Mouse (Mus musculus) neural tube, embryonic 11.5 days (tissue): ENCODE results near the gene Olfr819. TPM values are rescaled to one million over a fixed set of nuclear protein-coding genes. Genes with fewer than 3 reads are reported as not detected.
A peak's percentile ranks its signal among the peaks of the same experiment; 100 is the strongest.
"Not testable (repeated sequence)": the region's sequence is repeated elsewhere in the genome, so short reads cannot be mapped to it uniquely, and the experiment has no call there.

Experiments used
- ATAC-seq: fragments of 200-750 bp; cut with Nextera tagmentation; 2 replicates; pipeline ENCODE4 v1.8.0; 2017; ENCODE audit warnings: moderate number of reproducible peaks, mild to moderate bottlenecking, moderate TSS enrichment, moderate library complexity; ENCODE audit not compliant: insufficient read depth, low FRiP score, low TSS enrichment
- DNase-seq: peaks from one replicate; pipeline ENCODE4 v3.0.0-alpha.2; 2015; ENCODE audit warnings: low spot score
- H3K27ac ChIP-seq: fragments of 300-500 bp; sonication (generic); 2 replicates; pipeline ENCODE4 v1.5.1; 2014; ENCODE audit warnings: low read depth, mild to moderate bottlenecking, low read length
- H3K27me3 ChIP-seq: fragments of 300-500 bp; sonication (generic); 2 replicates; pipeline ENCODE4 v1.6.1; 2014; ENCODE audit warnings: mild to moderate bottlenecking, low read length, mixed read lengths; ENCODE audit not compliant: control insufficient read depth, insufficient read depth
- H3K36me3 ChIP-seq: fragments of 300-500 bp; sonication (generic); 2 replicates; pipeline ENCODE4 v1.6.1; 2014; ENCODE audit warnings: mild to moderate bottlenecking, low read length, moderate library complexity, mixed read lengths; ENCODE audit not compliant: control insufficient read depth, insufficient read depth
- H3K4me1 ChIP-seq: fragments of 300-500 bp; sonication (generic); 2 replicates; pipeline ENCODE4 v1.6.1; 2014; ENCODE audit warnings: low read length, mixed read lengths; ENCODE audit not compliant: control insufficient read depth, insufficient read depth
- H3K4me2 ChIP-seq: fragments of 300-500 bp; sonication (generic); 2 replicates; pipeline ENCODE4 v1.6.1; 2014; ENCODE audit warnings: low read depth, mild to moderate bottlenecking, moderate library complexity
- H3K4me3 ChIP-seq: fragments of 300-500 bp; sonication (generic); 2 replicates; pipeline ENCODE4 v1.5.1; 2014; ENCODE audit warnings: low read depth, low read length
- H3K9ac ChIP-seq: fragments of 300-500 bp; sonication (generic); 2 replicates; pipeline ENCODE4 v1.6.1; 2014; ENCODE audit warnings: mild to moderate bottlenecking, low read length
- H3K9me3 ChIP-seq: fragments of 300-500 bp; sonication (generic); 2 replicates; pipeline ENCODE4 v1.6.1; 2016; ENCODE audit warnings: low read length; ENCODE audit not compliant: control insufficient read depth
- WGBS: fragments of 180-500 bp; shearing (Covaris S2); extraction: QIAGEN DNeasy Blood & Tissue Kit; methylation state at CpG from one replicate; pipeline ENCODE4 v1.1.7; 2014; 5-methylcytosine and 5-hydroxymethylcytosine counted together
- polyA plus RNA-seq: library from polyadenylated mRNA; unstranded; fragments of >200 nt; fragmentation: Nextera tagmentation; extraction: Ambion mirVana; gene quantifications from 2 replicates; pipeline ENCODE4 v1.2.1, GENCODE M21; 2014

Olfr819 gene
- polyA plus RNA-seq: not detected in 2 replicates

DNA sequence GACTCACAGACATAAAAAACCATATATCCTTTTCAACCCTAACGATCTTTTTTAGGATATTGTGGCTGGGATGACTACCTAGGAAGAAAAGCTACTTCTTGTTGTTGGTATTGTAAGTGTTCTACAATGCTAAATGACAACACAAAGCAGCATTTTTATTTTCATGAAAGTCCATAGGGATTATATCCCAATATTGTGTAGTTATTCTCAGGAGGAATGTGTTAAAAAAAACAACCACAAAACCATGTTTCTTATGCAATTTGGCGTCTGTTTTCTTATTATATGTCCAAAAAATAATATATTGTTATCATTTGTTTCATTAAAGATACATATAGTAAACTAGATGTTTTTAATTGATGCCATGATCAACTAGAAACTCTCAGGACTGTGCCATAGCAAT is at the start of gene Olfr819:
Gene Olfr819, minus strand, starts transcription at position 101 of the 400 bp plus-strand sequence.
- 89% methylated on average over 2 of the region's 2 CpGs for WGBS
- H3K9me3 ChIP-seq, ATAC-seq: not testable (repeated sequence)

DNA sequence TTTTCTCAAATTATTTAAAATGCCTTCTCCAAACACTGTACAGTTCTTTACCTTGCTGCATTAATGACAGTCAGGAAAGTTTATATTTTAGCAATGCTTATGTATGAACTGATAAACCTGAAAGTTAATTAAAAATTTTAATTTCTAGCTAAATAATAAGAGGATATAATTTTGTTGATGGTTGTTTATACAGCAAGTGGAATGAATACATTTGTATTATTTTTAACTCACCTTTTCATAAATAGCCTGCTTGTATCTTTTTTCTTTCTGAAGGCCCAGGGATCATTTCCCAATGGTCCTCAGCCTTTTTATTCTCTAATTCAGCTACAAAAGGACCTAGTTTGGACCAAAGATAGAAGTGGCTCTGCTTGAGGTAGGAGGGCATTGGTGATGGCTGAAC is 45.3 kb upstream of the Olfr819 start, which contains the start of gene Olfr820:
Gene Olfr820, plus strand, starts transcription at position 301 of the 400 bp plus-strand sequence.
- no peaks in the 10 kb centered on the region for H3K4me1 ChIP-seq
- no peaks in the 10 kb centered on the region for H3K9me3 ChIP-seq
- ATAC-seq (no peak), DNase-seq (no peak)
- H3K27me3 ChIP-seq: no peaks in the 10 kb centered on the region
- no peak within 1 kb of the TSS for H3K27ac ChIP-seq
- H3K36me3 ChIP-seq: no peaks in the 10 kb centered on the region
- no peak within 1 kb of the TSS for H3K9ac ChIP-seq
- H3K4me2 ChIP-seq: no peak within 1 kb of the TSS
- H3K4me3 ChIP-seq: no peak within 1 kb of the TSS

More for the DNA sequence above, at the start of gene Olfr819:
- H3K4me2 ChIP-seq, H3K9ac ChIP-seq, H3K27ac ChIP-seq, H3K27me3 ChIP-seq, DNase-seq, H3K36me3 ChIP-seq, H3K4me3 ChIP-seq, H3K4me1 ChIP-seq: not testable (repeated sequence)

DNA sequence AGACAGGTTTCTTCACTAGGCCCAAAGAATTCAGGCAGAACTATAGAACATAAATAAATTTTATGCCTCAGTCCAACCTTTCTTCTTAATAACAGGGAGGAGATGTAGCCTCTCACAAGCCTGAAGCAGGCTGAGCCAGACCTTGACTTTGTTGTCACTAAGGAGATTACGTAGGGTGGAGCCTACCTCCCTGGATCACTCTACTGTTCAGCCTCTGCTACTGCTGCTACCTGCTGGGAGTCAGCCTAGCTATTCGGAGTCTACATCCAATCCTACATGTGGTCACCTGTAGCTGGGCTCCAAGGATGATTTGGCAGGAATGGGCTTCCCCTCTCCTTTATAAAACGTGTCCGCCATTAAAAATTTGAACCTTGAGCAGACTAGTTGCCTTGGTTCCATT is 38.3 kb upstream of the Olfr819 start:
- not testable (repeated sequence) for H3K9me3 ChIP-seq, H3K4me3 ChIP-seq, H3K36me3 ChIP-seq, H3K9ac ChIP-seq, H3K27ac ChIP-seq, DNase-seq, H3K27me3 ChIP-seq, H3K4me1 ChIP-seq, H3K4me2 ChIP-seq, ATAC-seq
- WGBS: 82% methylated on average over 4 of the region's 4 CpGs

DNA sequence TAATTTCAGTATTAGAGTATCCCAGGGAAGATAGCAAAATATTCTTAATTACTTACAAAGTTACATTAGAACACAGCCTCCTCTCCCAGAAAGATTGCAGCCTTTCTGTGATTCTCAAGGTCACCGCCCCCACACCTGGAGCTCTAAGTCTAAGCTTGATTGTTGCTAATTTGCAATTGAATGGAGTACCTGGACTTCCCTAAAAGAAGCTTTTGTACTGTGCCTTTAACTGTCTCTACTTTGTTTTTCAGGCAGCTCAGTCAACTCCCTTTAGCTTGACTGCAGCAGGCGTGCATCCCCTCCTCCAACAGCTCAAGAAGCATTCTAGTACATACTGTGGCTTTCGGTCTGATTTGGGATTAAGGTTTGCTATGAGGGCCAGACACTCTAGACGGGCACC is 37.0 kb upstream of the Olfr819 start:
- not testable (repeated sequence) for H3K4me3 ChIP-seq, H3K36me3 ChIP-seq, H3K4me1 ChIP-seq, H3K27me3 ChIP-seq, H3K9ac ChIP-seq, ATAC-seq, H3K27ac ChIP-seq, H3K4me2 ChIP-seq, DNase-seq, H3K9me3 ChIP-seq
- WGBS: 84% methylated on average over 4 of the region's 4 CpGs

DNA sequence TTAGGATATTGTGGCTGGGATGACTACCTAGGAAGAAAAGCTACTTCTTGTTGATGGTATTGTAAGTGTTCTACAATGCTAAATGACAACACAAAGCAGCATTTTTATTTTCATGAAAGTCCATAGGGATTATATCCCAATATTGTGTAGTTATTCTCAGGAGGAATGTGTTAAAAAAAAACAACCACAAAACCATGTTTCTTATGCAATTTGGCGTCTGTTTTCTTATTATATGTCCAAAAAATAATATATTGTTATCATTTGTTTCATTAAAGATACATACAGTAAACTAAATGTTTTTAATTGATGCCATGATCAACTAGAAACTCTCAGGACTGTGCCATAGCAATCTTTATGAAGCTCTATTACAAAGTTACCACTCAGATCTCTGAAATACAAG is 17.9 kb upstream of the Olfr819 start, which contains the start of gene Gm10310:
Gene Gm10310, minus strand, starts transcription at position 101 of the 400 bp plus-strand sequence.
- H3K4me3 ChIP-seq, H3K4me1 ChIP-seq, H3K27ac ChIP-seq, H3K9ac ChIP-seq, DNase-seq, H3K36me3 ChIP-seq, H3K9me3 ChIP-seq, ATAC-seq, H3K4me2 ChIP-seq, H3K27me3 ChIP-seq: not testable (repeated sequence)
- no CpG with 5 or more reads among the region's 1 CpGs for WGBS

DNA sequence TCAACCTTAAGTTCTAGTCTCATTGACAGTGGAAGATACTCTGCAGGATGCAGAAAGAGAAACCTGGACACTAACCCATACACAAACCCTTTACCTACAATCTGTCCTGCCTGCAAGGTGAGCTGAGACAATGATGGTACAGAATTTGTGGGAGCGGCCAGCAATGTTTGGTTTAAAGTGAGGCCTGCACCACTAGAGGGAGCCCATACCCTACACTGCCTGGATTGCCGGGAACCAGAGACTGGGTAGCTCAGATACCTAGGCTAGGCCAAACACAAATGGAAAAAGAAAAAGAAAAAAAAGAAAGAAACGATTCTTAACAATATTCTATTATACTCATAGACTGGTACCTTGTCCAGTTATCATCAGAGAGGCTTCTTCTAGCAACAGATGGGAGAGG is 14.8 kb upstream of the Olfr819 start:
- H3K4me1 ChIP-seq, H3K27me3 ChIP-seq, H3K36me3 ChIP-seq, H3K27ac ChIP-seq, H3K4me3 ChIP-seq, DNase-seq, H3K4me2 ChIP-seq, H3K9ac ChIP-seq, H3K9me3 ChIP-seq: not testable (repeated sequence)
- peak; percentile 69 for ATAC-seq
- no CpG with 5 or more reads among the region's 3 CpGs for WGBS

DNA sequence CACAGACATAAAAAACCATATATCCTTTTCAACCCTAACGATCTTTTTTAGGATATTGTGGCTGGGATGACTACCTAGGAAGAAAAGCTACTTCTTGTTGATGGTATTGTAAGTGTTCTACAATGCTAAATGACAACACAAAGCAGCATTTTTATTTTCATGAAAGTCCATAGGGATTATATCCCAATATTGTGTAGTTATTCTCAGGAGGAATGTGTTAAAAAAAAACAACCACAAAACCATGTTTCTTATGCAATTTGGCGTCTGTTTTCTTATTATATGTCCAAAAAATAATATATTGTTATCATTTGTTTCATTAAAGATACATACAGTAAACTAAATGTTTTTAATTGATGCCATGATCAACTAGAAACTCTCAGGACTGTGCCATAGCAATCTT is 9.0 kb upstream of the Olfr819 start, which contains the start of gene Olfr247:
Gene Olfr247, minus strand, starts transcription at position 101 of the 400 bp plus-strand sequence.
- not testable (repeated sequence) for H3K27ac ChIP-seq, H3K9ac ChIP-seq, H3K4me1 ChIP-seq, H3K4me3 ChIP-seq, H3K27me3 ChIP-seq, H3K9me3 ChIP-seq, H3K36me3 ChIP-seq, H3K4me2 ChIP-seq, DNase-seq, ATAC-seq
- no CpG with 5 or more reads among the region's 2 CpGs for WGBS

DNA sequence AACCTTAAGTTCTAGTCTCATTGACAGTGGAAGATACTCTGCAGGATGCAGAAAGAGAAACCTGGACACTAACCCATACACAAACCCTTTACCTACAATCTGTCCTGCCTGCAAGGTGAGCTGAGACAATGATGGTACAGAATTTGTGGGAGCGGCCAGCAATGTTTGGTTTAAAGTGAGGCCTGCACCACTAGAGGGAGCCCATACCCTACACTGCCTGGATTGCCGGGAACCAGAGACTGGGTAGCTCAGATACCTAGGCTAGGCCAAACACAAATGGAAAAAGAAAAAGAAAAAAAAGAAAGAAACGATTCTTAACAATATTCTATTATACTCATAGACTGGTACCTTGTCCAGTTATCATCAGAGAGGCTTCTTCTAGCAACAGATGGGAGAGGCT is 5.9 kb upstream of the Olfr819 start:
- not testable (repeated sequence) for H3K9me3 ChIP-seq, H3K27ac ChIP-seq, H3K9ac ChIP-seq, H3K36me3 ChIP-seq, H3K4me2 ChIP-seq, H3K4me3 ChIP-seq, H3K4me1 ChIP-seq, DNase-seq, H3K27me3 ChIP-seq
- peak; percentile 55; the same call in 1 of the 2 replicates for ATAC-seq
- WGBS: no CpG with 5 or more reads among the region's 3 CpGs

DNA sequence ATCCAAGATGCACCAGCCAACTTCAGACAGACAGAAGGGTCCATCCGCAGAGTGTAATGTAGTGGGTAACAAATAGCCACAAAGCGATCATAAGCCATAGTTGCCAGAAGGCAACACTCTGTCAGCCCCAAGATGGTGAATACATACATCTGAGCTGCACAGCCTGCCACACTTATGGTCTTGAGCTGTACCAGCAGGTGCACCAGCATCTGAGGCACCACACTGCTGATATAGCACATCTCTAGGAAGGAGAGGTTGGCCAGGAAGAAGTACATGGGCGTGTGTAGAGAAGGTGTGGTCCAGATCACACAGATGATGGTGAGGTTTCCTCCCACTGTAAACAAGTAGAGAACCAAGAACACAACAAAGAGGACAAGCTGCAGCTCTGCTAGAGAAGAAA is 834 bp downstream of the Olfr819 start:
- H3K27ac ChIP-seq, H3K4me3 ChIP-seq, H3K9me3 ChIP-seq, H3K36me3 ChIP-seq, H3K9ac ChIP-seq, DNase-seq, H3K4me2 ChIP-seq, H3K27me3 ChIP-seq, ATAC-seq, H3K4me1 ChIP-seq: not testable (repeated sequence)
- WGBS: 96% methylated on average over 2 of the region's 3 CpGs
